Mouse (Mus musculus) cerebellum, postnatal 14 days (tissue): ENCODE results near the gene Dnajb12.
A peak's percentile ranks its signal among the peaks of the same experiment; 100 is the strongest.
"Not testable (repeated sequence)": the region's sequence is repeated elsewhere in the genome, so short reads cannot be mapped to it uniquely, and the experiment has no call there.

Experiments
- DNase-seq, 2 experiments: peaks; one replicate each; pipeline ENCODE4 v3.0.0; 2021; ENCODE audit warnings: mixed read lengths in 2 of 2

Gene Dnajb12

DNA sequence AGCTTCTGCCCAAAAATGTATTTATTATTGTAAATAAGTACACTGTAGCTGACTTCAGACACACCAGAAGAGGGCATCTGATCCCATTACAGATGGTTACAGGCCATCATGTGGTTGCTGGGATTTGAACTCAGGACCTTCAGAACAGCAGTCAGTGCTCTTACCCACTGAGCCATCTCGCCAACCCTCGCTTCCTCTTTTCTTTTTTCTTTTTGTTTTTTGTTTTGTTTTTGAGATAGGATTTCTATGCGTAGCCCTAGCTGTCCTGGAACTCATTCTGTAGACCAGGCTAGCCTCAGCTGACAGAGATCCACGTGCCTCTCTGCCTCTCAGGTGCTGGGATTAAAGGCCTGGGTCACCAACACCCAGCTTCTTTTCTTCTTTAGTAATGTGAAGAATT lies 6.7 kb upstream of the Dnajb12 start:
- not testable (repeated sequence) for DNase-seq

DNA sequence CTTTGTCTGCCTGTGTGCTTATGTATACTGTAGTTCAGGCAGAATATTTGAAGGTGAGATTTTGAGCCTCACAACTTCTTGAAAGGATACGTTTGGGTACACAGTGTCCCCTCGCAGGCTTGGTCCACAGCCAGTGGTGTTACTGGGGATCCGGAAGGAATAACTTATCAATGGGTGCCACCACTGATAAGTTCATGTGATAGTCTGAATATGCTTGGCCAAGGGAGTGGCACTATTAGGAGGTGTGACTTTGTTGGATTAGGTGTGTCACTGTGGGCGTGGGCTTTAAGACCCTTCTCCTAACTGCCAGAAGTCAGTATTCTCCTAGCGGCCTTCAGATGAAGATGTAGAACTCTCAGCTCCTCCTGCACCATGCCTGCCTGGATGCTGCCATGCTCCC lies 6.2 kb upstream of the Dnajb12 start:
- DNase-seq: no peak

DNA sequence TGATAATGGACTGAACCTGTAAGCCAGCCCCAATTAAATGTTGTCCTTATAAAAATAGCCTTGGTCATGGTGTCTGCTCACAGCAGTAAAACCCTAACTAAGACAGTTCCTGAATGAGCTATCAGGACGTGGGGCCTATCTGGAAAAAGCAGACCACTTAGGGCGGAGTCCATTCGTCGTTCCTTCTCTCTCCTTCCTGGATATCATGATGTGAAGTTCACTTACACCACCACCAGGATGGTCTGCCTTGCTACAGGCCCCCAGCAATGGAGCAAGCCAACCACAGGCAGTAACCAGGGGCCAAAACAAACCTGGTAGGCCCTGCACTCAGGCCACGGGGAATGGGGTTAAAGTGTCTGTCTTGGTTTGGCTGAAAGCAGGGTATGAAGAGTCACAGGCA lies 5.7 kb upstream of the Dnajb12 start:
- DNase-seq: no peak

DNA sequence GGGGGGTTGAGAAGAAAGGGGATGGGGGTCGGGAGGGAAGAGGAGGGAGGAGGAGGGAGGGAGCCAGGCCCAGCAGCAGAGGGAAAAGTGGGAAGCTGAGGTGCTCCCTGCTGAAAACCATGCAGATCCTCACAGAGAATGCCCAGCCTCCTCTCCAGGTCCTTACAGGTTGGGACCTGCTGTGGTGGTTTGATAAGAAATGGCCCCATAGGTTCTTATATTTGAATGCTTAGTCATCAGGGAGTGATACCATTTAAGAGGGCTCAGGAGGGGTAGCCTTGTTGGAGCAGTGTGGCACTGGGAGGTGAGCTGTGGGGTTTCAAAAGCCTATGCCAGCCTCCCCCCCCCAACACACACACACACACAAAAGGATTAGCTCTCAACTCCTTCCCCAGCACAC lies 4.0 kb upstream of the Dnajb12 start:
- DNase-seq: no peak

DNA sequence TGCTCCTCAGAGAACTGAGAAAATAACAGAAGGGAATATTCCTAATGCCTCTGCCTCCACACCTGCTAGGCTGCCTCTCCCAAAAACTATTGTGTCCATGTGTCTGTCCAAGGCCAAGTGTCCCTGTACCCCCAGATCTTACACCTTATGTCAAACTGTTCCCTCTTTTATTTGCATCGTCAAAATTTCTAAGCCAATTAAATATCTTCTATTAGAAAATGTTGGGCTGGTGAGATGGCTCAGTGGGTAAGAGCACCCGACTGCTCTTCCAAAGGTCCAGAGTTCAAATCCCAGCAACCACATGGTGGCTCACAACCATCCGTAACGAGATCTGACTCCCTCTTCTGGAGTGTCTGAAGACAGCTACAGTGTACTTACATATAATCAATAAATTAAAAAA lies 2.7 kb upstream of the Dnajb12 start:
- DNase-seq: not testable (repeated sequence)

DNA sequence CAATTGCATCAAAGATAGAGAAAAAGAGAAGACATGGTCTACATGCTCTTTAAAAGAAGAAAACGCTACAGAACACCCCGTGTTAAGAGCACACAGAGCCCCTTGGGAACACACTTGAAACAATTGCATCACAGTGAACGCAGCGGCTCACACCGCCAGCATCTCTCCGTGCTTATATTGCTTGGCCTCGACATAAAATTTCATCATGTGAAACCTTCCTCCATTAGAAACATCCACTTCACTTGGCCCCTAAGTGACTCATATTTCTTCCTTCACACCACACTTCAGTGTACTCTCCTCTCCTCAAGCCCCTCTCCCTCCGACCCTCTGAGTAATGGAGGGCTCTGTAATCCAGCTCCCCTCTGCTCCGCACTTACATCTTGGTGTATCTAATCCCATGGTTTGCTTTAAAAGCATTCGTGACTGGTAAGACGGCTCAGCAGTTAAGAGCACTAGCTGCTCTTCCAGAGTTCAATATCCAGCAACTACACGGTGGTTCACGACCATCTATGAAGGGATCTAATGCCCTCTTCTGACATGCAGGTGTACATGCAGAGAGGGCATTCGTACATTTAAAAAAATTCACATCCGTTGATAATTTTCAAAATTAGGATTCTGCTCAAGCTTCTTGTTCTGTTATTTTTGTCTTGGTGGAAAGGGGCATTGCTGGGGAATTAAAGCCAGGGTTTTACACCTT lies 1.8 kb upstream of the Dnajb12 start:
- DNase-seq: no peak

DNA sequence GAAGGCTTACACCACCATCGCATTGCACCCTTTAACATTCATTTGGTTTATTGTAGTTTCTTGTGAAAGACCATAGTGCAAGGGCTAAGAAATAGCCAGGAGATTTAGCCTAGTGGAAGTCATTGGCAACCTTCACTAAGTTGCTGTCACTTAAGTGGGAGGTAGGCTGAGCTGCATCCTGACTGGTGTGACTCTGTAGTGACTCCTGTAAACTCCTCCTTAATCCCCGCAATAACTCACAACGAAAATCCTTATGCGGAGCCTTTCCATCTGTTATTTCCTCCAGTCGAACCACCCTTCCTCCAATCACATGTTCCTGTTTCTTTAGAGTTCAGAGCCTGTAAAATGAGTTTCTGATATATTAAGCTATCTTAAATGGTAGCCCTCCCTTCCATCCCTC lies 533 bp upstream of the Dnajb12 start:
- DNase-seq: peak in 1 of 2 experiments; percentile 38

DNA sequence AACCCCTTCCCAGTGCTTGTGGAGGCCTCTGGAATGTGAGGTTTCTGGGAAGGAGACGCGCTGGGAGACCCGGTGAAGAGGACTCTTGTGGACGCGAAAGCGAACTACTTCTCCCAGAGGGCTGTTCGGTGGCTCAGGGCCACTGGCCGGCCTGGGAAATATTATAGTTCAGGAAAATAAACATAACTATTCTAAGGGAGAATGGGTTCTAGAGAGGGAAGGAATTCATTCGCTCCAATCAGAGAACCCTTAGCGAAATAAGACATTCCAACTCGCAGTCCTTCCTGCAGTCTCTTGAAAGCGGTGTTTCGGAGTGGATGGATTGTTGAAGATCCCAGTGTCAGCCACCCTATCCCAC lies 652 bp downstream of the Dnajb12 start:
- DNase-seq: no peak

DNA sequence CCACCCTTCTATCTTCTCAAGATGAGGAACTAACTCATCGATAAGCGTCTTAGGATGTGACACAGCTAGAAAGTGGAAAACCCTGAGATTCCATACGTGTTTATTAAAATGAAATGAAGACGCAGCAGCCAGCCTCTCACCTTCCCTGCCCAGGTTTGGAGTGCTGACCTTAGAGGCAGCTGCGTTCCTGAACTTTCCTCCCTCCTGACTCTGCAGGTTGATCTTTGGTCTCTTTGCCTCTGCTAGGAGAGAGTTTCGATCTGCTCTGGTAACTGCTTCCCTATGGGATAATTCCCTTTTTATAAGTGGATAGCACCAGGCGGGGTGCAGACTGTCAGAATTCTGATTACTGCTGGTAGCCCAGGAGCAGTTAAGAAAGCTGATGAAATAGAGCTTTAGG lies 1.5 kb downstream of the Dnajb12 start:
- DNase-seq: no peak

DNA sequence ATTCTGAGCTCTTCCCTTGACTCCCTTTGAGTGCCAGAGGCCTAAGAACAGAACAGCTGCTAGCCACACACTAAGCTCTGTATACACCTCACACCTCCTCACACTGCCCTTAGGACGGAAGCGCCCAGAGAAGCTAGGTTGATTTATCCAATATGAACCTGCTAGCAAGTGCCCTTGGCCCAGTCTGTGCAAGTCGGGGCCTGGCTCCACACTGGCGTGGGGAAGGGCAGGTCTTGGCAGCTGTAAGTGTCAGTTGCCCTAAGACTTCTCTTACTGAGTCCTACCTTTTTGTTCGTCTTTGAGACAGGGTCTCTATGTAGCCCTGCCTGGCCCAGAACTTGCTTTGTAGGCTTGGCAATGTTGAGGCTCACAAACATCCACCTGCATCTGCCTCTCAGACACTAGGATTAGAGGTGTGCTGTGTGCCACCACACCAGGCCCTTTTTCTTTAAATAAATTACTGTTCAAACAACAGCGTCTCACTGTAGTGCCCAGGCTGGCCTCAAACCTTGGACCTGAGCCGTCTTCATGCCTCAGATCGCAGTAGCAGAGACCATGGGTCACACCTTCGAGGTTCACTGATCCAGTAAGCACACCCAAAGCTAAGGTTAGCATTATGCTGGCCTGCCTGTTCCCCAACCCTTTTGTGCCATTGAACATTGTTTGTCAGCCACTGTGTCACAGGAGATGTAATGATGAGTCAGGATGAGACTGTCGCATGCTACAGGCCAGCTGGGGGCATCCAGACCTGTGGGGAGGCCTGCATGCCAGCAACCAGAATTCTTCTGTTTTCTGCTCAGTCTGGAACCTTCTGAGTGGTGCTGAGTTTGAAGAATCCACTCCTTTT lies 5.2 kb downstream of the Dnajb12 start:
- no peak for DNase-seq

DNA sequence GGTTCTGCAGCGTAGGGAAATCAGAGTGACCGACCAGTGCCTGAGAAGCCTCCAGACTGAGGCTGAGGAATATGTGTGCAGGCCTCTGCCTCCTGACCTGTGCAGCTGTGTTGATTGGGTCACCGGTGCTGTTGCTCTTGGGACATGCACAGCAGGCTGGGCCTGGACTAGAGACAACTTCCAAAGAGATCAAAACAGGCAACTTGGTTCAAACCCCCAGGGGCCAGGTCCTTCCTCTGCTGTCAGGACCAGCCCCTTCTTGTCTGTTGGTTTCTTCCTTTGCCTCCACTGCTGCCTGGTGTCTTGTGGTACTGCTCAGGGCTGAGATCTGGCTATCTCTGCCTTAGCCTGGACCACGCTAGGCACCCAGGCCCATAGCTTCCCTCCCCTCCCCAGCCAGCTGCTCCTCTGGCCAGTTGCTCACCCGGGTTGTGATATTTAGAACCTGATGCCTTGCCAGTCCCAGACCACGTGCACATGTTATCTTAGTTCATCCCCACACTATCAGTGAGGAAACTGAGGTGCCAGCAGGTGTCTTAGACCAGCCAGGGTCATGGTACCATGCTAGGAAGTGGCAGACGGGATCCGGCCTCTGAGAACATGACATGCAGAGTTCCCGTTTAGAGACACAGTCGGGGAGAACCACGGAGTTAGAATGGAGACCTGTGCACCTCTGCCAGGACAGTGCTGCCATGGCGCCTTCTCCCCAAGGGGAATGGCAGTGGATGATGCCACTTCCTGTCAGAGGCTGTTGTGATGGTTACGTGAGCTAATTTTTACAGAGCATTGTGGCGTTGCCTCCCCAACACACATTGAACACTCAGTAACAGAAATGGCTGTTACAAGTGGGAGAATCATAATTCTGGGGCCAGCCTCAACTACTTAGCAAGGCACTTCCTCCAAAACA lies 6.1 kb downstream of the Dnajb12 start:
- no peak for DNase-seq

DNA sequence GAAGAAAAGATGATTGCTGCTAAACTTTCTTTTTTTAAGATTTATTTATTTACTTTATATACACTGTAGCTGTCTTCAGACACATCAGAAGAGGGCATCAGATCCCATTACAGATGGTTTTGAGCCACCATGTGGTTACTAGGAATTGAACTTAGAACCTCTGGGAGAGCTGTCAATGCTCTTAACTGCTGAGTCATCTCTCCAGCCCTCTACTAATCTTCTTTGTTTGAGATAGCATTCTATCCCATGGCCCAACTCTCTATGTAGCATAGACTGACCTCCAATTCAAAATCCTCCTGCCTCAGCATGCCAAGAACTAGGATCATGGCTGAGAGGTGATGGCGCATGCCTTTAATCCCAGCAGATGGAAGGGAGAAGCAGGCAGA lies 6.7 kb downstream of the Dnajb12 start:
- no peak for DNase-seq

DNA sequence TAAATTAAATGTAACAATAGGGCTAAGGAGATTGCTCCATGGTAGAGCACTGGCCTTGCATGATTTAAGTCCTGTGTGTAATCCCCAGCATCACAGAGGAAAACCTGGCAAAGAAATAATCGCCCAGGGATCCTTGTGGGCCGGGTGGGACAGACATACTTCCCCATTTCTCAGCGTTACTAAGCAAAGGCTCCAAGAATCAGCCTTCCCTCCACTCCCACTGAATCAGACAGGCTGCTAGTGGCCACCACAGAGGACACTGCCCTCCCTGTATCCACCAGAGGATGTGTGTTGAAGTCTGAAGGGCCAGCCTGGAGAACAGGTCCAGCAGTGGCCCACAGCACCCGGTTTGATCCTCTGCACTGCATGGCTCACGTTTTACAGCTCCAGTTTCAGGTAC lies 8.1 kb downstream of the Dnajb12 start:
- DNase-seq: no peak

DNA sequence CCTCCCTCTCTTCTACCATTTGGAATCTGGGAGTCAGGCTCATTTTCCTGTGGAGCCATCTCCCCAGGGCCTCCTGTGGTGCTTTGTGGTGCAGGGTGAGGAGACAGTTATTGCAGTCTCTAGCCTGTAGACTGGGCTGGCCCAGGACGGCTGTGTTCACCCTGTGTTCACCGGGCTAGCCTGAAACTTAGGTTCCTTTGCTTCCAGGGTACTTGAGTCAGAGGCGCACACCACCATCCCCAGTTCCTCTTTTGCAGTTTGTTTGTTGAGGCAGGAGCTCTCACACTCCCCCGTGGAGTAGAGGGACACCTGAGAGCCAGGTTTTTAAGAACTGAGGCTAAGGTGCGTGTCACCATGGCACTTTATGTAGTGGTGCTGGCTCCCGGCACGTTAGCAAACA lies 10.0 kb downstream of the Dnajb12 start:
- no peak for DNase-seq

DNA sequence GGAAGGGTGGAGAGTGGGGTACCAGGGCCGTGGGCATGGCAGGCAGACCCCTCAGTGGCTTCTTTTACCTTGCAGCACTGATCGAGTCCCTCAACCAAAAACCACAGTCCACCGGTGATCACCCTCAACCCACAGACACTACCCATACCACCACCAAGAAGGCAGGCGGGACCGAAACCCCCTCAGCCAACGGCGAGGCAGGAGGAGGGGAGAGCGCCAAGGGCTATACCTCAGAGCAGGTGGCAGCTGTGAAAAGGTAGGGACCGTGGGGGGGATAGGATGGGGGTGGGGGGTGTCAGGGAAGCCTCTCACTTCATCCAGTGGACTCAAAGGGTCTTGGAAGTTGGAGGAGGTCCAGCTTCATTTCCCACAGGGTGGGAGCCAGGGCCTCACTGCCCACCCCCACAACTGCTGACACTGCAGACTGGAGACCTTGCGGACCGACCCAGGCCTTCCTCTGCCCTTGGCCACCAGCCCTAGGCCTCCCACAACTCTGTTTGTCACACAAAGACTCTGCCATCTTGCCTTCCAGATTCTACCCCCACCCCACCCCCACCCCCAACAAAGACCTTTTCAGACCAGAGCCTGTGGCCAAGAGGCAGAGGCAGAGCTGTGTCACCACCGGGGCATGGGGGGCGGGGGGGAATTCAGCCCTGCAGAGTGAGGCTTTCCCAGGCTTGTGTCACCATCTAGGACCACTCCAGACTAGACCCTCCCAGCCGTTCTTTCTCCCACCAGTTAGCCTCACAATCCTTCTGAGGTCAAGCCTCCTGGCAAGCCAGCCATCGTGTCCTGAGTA lies 10.8 kb downstream of the Dnajb12 start:
- no peak for DNase-seq

DNA sequence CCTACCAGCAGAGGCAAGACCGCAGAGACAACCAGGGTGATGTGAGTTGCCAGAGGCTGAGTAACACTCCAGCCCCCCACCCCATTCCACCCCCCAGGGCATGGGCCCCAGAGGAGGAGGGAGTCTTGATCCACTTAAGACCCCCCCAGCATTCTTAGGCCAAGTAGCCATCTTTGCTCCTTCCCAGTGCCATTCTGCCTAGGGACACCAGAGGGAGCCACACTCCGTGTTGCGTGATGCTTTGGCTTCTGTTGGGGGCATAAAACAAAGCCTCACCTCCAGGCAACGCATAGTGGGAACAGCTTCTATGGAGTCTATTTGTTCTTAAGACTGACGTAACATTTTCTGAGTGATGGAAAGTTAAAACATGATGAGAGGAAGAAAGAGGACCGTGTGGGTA lies 13.6 kb downstream of the Dnajb12 start:
- DNase-seq: peak; percentile 86 to 88

DNA sequence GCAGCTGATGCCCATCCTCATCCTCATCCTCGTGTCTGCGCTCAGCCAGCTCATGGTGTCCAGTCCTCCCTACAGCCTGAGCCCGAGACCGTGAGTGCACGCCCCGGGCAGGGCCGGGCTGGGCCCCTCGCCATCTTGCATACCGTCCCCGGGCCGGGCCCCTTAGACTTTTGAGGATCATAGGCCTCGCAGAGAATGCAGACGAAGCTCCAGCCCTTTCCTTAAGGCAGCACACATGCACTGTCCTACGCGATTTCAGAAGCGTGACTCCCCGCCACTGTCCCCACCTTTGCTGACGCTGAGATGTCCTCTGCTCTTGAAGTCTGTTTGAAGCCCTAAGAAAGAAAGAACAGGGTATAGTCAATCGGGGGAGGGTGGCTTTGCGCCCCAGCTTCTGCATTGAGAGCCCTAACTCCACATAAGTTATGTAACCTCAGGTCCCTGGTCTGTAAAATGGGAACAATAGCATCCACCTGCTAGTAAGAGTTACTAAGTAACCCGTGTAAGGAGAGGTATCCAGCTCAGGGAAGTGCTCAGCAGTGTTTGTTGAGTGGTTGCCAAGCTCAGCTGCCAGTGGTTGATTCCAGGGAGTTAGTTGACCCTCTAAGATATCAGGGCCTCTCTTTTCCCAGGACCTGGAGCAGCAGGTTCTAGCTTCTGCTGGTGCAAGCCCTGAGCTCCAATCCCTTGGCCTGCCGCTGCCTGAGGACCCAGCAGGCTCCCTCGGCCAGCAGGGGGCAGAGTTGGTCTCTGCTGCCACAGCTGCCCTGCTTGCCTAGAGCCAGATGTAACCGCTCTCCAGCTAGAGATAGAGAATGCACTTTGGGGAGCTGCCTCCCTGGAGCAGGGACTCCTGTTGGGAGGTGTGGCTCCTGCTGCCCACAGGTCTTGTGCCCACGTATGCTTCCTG lies 15.2 kb downstream of the Dnajb12 start:
- DNase-seq: peak; percentile 68 to 83

DNA sequence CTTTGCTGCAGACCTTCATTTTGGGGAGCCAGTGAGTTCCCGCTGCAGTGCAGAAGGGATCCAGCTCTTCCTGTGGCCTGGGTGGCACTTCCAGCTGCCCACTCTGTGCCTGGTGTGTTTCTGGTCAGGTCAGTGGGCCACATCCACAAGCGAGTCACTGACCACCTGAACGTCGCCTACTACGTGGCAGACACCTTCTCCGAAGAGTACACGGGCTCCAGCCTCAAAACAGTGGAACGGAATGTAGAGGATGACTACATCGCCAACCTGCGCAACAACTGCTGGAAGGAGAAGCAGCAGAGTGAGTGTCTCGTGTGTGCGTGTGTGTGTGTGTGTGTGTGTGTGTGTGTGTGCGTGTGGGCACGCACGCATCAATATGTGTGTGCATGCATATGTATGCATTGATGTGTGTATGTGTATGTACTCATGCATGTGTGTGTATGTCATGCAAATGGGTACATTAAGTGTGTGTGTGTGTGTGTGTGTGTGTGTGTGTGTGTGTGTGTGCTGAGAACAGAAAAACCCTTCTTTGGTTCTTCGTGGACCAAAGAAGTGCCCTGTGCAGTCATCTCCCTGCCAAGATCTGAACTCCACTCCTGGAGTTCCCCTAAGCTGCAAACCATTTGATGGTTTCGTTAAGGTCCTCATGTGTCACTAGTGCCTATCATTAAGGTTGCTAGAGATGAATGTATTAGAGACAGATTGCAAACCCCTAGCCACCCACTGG lies 16.3 kb downstream of the Dnajb12 start:
- DNase-seq: no peak

DNA sequence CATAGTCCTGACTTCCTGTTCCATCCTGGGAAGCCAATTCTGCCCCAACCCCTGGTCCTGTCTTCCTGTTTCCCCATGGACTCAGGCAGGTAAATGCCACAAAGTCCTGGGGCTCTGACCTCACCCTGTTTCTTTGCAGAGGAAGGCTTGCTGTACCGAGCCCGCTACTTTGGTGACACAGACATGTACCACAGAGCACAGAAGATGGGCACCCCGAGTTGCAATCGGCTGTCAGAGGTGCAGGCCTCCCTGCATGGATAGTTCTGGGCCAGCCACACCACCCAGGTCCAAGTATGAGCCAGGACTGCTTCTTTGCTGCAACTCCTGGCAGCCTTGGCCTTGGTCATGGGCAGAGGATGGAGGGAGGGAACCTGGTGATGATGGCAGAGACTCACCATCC lies 16.9 kb downstream of the Dnajb12 start:
- DNase-seq: no peak

DNA sequence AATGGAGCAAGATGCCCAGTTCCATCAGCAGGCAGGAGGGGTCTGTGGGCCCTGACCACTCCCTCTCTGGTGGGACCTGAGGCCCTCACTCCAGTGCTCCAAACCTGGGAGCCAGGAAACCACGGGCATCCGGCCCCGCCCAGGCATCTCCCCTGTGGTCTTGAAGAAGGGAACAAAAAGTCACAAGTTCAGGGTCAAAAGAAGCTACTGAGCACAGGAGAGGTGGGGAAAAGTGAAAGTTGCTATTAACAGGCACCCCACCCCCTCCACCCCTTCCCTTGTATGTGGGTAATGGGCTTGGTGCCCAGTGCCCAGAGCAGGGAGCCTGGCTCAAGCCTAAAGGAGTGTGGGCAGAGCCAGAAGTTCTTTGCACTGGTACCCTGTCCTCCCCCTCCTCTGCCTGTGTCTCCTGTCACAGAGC lies 17.6 kb downstream of the Dnajb12 start:
- no peak for DNase-seq

DNA sequence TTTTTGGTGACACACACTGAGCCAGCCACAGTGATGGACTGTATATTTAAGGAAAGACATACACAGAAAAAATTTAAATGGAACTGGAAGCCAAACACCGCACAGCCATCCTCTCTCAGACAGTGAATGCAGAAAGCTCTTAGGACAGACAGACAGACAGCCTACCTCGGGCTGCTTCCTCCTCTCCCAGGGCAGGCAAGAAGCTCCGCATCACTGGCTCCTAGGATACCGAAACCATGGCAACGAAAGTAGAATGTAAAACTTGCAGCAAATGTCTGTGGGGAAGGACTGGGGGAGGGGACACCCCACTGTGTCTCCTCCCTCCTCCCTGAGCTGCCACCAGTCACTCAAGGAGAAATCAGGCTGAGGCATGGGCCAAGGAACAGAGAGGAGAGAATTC lies 18.2 kb downstream of the Dnajb12 start:
- no peak for DNase-seq
